Mouse (Mus musculus) kidney, adult 18-20 months (tissue): ENCODE measurements at regions not wholly inside any gene's neighbourhood (a gene's known extent, or its start where the extent isn't known, plus 50 kb on each side); places are given as distances from the start of the nearest gene placed in this dataset.

Experiments used
- DNase-seq: peaks from one replicate; pipeline ENCODE4 v3.0.0; 2021

DNA sequence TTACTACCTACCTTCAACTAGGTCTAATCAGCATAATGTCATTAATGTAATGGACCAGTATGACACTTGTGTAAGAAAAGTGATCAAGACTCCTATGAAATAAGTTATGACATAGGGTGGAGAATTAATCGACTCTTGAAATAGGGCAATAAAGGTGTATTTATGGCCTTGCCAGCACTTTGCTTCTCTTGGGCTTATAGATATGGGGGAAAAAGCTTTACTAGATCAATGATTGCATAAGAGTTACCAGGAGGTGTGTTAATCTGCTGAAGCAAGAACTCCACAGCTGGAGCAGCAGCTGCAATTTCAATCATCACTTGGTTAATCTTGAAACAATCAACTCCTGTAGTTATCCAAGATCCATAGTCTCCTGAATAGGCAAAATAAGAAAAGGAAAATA lies 143.1 kb upstream of the Tle4 start:
- no peak for DNase-seq

DNA sequence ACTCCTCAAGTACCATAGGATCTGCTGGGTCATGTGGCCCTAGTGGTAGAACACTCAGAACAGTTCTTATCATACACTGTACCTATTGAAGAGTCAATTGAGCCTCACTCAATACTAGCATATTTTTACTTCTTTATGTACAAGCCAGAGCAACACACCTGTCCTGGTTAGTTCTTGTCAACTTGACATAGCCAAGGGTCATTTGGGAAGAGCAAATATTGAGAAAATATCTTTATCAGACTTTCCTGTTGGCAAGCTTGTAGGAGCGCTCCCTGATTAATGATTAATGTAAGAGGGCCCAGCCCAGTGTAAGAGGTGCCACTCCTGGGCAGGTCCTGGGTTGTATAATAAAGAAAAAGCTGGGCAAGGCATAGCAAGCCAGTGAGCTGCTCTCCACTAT lies 142.3 kb upstream of the Tle4 start:
- DNase-seq, result no peak

DNA sequence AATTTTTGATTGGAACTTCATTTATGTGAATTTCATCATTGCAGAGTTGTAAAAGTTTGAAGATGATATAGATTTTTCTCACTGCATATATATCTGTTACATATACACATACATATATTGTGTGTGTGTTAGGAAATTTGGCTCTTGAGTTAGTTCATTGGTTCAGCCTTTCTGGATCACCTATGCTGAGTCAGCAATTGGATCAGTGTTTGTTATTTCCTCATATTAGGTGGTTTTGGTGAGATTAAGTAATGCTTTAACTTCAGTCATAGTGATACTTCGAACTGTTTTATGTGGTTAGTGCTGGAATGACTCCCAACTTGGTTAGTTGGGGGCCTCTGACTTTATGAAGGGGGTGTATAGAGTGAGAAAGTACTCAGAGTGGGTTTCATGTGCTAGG lies 138.7 kb upstream of the Tle4 start:
- DNase-seq, result no peak

DNA sequence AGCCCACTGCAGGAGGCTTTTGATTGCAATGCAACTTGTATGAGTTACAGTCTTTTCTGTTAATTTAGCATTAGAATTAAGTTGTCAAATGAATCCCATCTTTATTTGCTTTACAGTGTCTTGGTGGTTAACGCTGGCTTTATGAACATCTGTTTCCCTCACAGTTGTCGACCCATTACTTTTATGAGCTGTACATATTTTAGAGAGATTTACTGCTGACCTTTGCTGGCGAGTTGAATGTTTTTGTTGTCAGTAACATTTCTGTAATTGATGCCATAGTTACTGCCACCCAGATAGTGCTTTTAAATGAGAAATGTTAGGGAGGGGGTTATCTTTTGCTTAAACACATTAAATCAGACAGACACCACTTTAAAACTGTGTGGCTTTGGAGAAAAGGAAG lies 127.5 kb upstream of the Tle4 start:
- DNase-seq, result no peak

DNA sequence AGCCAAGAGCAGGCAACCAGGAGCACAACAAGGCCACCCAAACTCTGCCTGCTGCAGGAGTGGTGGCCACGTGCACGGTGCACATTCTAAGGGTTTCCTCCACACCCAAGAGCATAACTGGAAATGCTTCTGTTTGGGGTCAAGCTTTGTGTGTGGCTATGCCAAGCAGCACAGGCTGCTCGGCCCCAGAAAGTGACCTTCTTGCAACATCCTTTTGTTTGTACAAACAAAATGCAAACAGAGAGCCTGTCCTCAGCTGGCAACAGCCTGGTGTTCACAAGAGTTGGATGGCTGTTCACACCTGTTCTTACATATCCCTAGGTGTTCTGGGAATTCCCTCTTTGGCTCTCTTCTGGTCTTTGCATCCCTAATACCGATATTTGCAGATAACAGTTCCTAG lies 126.8 kb upstream of the Tle4 start:
- no peak for DNase-seq

DNA sequence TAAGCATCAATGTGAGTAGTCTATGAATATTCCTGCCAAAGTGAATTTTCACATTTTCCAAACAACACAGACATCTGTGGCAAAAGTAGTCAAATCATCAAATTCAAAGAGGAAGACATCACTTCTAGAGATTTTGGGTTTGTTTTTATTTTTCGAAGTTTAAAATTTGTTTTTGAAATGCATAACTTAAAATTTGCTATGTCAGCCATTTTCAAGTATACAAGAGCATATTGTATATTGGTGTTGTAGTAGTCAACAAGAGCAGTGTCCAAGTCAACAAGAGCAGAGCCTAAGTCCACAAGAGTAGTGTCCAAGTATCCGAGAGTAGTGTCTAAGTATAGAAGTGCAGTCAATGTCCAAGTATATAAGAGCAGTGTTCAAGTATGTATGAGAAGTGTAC lies 107.9 kb upstream of the Tle4 start:
- DNase-seq, result no peak

DNA sequence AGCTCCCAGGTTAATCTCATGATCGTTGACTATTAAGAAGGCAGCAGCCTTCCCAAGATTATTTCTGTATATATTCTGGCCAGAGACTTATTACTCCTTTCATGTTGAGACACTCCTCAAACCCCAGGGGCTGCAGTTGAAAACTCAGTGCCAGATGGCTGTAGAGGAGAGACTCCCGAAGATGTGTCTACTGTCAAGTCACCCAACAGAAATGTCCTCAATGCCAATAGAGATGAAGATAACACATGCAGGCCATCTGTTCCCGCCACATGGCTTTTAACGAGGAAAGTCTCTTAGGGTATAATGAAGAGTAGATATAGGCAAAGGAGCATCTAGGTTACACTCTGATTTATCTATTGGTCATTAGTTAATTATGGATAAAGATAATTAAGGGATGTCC lies 103.3 kb upstream of the Tle4 start:
- DNase-seq, result no peak

DNA sequence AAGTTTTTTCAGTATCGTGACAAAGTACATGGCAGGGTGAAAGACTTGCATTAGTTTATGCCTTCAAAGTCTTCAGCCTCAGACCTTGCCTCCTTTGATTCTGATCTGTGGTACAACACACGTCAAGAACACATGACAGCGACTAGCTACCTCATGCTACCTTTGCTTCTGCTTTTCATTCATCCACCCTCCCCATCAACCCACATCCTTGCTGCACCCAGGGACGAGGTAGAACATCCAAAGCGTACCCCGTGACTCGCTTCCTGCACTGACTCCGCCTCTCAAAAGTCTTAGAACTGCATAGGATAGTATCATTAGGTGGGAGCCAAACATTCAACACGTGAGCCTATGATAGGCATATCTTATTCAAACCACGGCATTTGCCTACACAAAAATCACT lies 97.5 kb upstream of the Tle4 start:
- DNase-seq, result no peak

DNA sequence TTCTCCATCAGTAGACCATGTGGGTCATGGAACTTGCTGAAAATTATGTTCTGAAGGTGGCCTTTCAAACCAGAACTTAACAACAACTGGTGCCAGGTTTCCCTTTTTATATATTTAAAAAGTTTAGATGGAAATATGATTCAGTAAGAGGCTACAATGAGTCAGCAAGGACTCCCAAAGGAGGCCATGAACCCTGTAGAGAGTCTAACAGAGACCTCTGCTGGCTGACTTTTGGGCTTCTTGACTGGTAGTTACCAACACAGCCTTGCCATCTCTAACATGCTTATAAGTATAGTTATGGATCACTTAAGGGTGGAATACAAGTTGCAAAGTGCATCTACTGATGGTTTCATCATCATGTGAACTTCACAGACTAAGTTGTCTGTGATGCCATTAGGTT lies 94.3 kb upstream of the Tle4 start:
- DNase-seq, result peak; percentile 17

DNA sequence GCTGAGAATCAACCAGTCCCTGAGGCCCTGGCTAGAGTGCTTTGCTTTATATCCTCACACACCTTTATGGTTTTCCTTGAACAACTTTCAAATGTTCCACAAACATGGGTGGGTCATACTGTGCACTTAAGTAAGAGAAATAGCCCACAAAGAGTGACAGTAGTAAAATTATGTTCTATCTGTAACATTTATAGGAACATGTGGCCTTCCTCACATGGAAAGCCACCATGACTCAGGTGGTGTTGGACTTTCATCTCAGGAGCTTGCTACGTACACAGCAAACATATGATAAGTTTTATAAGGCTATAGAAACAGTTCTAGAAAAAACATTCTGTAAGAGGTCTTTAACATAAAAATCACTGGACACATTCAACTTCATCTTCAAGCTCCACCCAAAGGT lies 87.8 kb upstream of the Tle4 start:
- DNase-seq, result no peak

DNA sequence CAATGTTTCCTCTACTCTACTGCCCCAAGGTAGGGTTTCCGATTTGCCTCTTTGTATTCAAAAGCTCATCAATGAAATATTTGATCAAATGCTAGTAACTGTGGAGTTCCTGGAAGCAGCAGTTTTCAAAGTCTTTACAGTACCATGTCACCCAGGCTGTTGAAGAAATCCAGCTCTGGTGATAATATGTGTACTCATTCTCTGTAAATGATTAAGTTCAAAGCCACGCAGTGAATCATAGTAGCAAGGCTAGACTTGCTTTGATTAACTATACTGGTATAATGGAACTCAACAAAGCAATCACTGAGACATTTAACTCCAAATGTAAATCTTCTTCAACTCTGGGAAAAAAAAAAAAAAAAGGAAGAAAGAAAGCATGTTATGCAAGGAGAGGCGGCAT lies 86.8 kb upstream of the Tle4 start:
- DNase-seq, result no peak

DNA sequence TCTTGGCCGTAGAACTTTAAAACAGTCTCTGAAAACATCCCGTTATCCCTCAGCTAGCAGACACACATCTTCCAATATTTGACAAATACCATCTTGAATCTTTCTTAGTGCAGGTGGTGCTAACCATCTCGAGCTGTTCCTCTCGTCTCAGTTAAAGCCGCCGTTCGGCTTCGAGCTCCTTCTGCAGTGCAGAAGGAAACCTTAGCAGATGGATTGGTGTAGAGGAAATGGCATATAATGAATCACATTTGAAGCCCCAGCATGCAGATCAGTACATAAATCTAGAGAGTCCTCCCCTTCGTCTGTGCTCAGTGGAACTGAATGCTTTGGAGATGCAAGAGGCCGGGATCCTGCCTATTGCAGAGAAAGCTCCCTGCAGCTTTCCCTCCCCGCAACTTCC lies 83.5 kb upstream of the Tle4 start:
- DNase-seq, result no peak

DNA sequence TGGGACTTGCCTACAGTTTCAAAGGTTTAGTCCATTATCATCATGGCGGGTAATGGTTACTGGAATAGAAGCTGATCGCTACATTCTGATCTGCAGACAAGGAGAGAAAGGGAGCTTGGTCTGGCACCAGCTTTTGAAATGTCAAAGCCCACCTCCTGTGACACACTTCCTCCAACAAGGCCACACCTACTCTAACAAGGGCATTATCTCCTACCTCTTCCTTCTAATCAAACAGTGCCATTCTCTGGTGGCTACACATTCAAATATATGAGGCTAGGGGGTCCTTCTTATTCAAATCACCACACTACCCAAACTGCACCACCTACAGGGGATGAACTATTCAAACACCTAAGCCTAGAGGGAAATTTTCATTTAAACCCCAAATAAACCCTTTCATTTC lies 81.9 kb upstream of the Tle4 start:
- DNase-seq, result no peak

DNA sequence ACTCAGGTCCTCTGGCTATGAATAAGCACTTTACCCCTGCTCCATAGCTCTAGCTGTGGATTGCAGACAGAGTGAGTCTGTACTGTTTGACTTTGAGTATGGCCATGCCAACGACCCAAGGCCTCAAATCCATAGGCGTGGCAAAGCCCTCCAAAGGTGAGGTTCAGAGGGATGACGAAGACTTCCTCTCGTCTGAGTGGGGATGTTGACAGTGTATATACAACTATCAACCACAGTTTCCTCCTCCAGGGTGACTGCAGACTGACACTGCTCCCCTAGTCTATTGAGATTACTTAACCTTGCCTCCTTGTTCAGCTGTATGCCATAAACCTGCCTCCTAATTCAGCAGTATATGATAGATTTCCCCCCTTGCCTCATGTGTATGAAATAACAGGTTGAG lies 80.7 kb upstream of the Tle4 start:
- DNase-seq, result no peak

DNA sequence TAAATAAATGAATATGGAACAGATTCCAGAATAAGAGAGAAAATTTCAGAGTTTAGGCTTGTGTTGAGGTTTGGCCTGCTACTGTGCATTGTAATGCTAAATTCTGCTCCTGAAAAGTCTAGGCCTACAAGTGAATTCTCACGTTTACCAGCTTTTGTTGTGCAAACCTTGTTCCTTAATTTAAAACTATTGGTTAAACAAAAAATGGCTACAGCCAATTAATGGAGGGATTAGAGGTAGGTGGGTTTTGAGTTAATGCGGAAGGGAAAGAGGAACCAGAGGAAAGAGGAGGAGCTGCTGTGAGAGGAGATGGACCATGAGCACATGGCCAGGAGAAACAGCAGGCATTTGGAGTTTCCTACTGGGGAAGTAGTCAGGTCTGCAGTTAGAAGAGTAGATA lies 79.1 kb upstream of the Tle4 start:
- no peak for DNase-seq

DNA sequence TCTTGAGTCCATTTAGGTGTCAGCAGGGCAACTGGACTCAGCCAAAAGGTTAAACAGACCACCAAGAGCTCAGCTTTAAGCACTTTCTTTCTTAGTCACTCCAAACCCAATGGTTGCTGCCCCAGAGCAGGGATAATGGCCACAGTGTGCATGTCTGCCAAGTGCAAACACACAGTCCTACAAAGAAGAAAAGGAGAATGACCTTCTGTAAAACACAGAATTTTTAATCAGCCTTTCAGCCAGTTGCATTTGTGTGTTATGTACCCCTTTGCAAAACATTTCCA lies 72.9 kb upstream of the Tle4 start:
- DNase-seq, result no peak

DNA sequence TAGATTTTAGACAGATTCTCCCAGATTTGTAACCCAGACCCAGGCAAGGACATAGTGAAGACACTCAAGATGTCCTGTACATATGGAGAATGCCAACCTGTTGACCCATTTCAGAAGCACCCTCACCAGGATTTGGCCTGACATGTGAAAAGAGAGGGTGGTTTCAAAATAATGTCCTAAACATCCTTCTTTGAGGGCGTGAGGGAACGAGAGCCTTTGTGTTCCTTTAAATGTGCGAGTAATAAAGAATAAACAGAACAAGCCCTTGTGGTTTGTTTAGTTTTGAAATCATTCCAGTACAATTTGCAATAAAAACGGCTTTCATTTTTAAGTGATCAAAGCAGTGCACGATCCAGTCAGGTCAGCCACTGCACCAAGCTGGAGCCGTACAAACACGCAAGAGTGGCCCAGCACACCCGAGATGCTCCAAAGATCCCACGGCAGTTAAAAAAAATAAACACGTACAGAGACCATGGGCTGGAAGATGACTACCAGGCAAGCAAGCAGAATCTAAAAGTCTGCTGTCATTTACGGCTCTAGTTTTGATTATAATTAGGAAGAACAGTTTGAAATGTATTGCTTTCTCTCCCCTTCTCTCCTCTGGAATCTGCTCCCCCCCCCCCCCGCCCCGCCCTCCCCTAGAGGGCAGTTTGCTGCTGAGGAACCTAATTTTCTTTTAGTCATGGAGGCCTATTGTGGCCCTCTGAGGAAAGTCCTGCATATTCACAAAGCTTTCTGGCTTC lies 72.4 kb upstream of the Tle4 start:
- DNase-seq, result no peak

DNA sequence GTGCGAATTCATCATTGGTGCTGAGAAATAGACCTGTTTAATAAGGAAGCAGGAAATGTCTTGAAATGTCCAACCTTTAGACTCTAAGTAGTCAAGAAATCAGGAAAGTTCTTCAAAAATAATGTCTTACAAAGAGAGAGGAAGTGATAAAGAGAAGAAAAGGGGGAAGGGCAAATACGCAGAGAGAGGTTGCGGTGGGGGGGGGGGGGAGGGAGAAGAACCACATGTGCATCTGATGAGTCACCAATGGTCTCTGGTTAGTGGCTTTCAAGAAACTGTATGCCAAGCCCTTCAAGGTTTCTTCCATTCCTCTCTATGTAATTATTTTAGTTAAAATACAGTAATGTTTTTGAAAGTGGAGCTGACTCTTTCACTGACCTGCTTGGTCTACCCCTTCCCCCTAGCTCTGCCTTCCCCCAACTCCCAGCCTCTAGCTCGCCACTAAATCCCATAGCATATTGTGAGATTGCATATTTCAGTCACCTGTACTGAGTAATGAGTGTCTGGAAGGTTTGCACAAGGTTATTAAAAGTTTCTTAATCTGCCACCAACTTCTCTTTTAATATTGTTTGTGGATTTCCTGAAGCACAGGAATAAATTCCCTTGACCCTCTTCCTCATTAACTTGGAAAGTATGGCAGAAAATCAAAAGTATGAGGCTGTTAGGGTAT lies 70.8 kb upstream of the Tle4 start:
- DNase-seq, result no peak

DNA sequence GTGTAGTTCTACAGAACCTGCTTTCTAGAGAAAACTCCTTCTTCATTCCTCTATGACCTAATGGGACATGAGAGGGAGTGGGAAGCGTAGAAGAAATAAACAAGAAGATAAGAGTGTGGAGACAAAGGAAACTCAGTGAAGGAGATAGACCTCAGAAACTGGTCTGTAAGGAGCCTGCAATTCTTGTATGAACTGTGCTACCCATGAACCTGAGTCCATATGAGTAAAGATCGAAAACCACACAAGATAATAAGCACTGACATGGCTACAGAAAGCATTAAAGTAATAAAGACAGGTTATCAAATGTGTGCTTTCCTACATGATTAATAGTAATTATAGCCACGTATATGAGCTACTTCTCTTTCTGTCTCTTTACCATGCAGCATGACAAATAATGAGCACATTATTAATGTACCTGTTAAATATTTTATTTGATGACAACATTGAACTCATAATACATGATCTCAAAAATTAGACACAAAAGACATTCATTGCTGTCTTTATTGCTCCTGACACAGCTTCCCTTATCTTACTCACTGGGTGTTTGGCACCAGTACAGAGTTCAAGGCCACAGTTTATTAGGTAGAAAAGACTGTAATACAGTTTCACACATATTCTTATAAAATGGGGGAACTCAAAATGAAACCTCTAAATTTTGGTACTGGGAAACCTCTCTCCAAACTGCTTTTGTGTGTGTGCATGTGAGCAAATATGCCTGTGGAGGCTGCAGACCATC lies 67.0 kb upstream of the Tle4 start:
- no peak for DNase-seq

DNA sequence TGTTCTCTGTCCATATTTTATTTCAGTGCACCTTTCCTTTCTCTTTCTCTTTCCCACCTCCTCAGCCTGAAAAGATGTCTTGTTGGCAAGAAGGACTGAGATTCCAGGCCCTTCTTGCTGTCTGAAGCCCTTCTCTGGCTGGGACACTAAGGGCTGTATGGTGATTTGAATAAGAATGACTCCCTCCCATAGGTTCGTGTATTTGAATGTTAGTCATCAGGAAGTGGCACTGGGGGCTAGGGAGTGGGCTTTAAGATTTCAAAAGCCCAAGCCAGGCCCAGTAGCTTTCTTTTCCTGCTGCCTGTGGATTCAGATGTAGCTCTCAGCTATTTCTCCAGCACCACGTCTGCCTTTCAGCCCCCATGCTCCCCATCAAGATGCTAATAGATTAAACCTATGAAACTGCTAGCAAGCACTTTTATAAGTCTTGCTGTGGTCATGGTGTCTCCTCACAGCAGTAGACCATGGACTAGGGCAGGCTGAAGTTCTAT lies 66.3 kb upstream of the Tle4 start:
- no peak for DNase-seq

DNA sequence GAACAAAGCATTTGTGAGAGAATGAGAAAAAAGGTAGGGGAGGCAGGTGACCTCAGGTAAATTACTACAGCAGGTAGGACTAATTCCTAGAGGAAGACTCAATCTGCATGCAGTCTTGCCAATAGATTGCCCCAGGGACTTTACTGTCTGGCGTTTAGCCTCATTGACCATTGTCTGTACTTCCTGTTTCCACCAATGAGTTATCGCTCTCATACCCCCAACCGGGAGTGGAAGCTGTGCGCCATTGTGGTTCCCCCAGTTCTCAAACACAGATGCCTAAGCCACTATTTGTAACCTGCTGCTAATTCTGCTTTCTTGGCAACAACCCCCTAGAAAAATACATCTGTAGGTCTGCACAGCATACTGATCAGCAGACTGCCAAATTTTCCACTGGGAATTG lies 65.5 kb upstream of the Tle4 start:
- no peak for DNase-seq

DNA sequence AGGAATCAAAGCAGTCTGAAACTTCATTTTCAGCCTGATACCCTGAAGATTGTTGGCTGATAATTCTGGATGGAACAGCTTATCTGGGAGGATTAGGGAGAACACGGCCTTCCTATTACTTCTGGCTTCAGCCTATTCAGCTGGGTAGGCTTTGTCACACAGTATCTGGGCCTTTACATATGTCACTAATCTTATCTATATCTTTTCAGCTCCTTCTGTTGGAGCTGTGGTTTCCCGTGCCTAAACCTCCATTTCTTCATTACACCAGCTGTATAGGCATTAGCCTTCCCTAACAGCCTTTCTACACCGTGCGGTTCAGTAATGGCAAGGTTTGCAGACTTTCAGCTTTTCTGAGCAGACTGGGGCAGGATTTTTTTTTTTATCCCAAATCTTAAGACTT lies 61.9 kb upstream of the Tle4 start:
- DNase-seq, result no peak

DNA sequence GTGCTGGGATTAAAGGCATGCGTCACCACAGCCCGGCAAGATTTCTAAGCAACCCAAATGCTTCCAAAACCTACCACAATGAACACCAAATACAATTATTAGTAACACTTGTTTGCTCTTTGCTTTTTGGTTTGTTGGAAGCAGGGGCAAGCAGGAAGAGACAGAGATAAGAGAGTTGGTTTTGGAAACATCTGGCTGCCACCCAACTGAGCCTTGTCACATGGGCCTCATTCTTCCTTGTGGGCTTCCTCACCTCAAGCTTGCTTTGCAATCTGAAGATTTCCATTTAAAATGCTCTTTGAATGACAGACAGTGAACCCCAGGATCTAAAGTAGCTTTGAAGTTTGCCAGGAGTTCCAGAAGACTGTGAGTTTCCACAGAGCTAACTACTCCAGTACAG lies 60.6 kb upstream of the Tle4 start:
- no peak for DNase-seq

DNA sequence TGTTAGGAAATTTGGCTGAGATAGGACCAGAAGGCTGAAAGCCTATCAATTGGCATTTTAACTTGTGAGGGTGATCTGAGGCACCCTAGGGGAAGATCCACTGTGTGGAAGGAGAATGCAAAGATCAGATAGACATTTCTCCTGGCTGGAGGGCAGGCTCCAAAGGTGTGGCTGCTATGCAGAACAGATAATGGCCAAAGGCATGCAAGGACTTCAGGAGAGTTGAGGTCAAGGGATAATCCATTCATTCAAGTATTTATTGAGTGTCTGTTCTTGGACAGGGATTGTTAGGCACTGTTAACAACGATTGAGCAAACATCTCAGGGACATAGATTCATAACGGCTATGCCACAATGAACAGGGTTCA lies 58.2 kb upstream of the Tle4 start:
- no peak for DNase-seq
